Mouse (Mus musculus) bone marrow macrophage, adult 2 months (primary cell): Measurements from ENCODE around the gene Ppp2r5a.

Experiments used
- CTCF ChIP-seq: IDR thresholded peaks from 2 replicates; pipeline ENCODE4 v1.5.1; 2012; ENCODE audit warnings: low read depth, mild to moderate bottlenecking, low read length, moderate library complexity
- POLR2A ChIP-seq: IDR thresholded peaks from 2 replicates; pipeline ENCODE4 v1.6.1; 2012; ENCODE audit warnings: mild to moderate bottlenecking, low read depth, low read length, borderline replicate concordance

DNA sequence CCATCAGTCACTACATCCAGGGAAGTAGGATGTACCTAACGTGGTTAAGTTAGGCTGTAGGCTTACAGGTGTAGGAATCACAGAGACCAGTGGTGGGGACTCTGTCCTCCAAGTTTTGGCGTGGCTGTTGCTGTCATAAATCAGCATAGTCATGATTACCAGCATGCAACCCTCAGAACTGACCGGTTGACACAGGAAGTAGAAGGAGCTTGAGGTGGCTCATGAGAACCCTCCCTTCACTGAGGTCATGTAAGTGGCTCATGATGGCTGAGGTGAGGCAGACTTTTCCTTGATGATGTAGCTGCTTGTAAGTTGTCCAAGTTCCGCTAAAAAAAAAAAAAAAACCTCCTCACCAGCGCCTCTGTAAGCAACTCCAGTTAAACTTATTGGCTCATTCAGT lies 14.0 kb upstream of the Ppp2r5a start:
- TF ChIP-seq CTCF (no peak), POLR2A (no peak)
